Mouse (Mus musculus) embryonic facial prominence, embryonic 14.5 days (tissue): Measurements from ENCODE around the gene Tceal7. TPM values are rescaled to one million over a fixed set of nuclear protein-coding genes. Genes with fewer than 3 reads are reported as not detected.
"Not testable (repeated sequence)": the region's sequence is repeated elsewhere in the genome, so short reads cannot be mapped to it uniquely, and the experiment has no call there.

Experiments used
- ATAC-seq: fragments of 200-750 bp; cut with Nextera tagmentation; 2 replicates; pipeline ENCODE4 v1.8.0; 2017; ENCODE audit warnings: low read depth, moderate number of reproducible peaks, moderate TSS enrichment
- DNase-seq: peaks from one replicate; pipeline ENCODE4 v3.0.0-alpha.2; 2015; ENCODE audit warnings: low spot score
- H3K27ac ChIP-seq: fragments of 300-500 bp; sonication (generic); replicated peaks from 2 replicates; pipeline ENCODE4 v1.5.1; 2014; ENCODE audit warnings: low read depth, mild to moderate bottlenecking, low read length, moderate library complexity
- H3K27me3 ChIP-seq: fragments of 300-500 bp; sonication (generic); replicated peaks from 2 replicates; pipeline ENCODE4 v1.6.1; 2014; ENCODE audit warnings: low read length; ENCODE audit not compliant: control insufficient read depth, insufficient read depth
- H3K36me3 ChIP-seq: fragments of 300-500 bp; sonication (generic); 2 replicates; pipeline ENCODE4 v1.6.1; 2014; ENCODE audit warnings: low read length, mixed read lengths; ENCODE audit not compliant: control insufficient read depth, insufficient read depth
- H3K4me1 ChIP-seq: fragments of 300-500 bp; sonication (generic); 2 replicates; pipeline ENCODE4 v1.6.1; 2014; ENCODE audit warnings: antibody characterized with exemption, low read length; ENCODE audit not compliant: control insufficient read depth, insufficient read depth
- H3K4me2 ChIP-seq: fragments of 300-500 bp; sonication (generic); 2 replicates; pipeline ENCODE4 v1.6.1; 2014; ENCODE audit warnings: low read depth, mild to moderate bottlenecking, low read length, moderate library complexity, mixed read lengths
- H3K4me3 ChIP-seq: fragments of 300-500 bp; sonication (generic); 2 replicates; pipeline ENCODE4 v1.5.1; 2014; ENCODE audit warnings: low read depth, mild to moderate bottlenecking, low read length
- H3K9ac ChIP-seq: fragments of 300-500 bp; sonication (generic); 2 replicates; pipeline ENCODE4 v1.6.1; 2014; ENCODE audit warnings: low read depth, mild to moderate bottlenecking, low read length, moderate library complexity, mixed read lengths
- H3K9me3 ChIP-seq: fragments of 300-500 bp; sonication (generic); 2 replicates; pipeline ENCODE4 v1.6.1; 2016; ENCODE audit warnings: low read length; ENCODE audit not compliant: control insufficient read depth
- WGBS: fragments of 180-500 bp; shearing (Covaris S2); extraction: QIAGEN DNeasy Blood & Tissue Kit; methylation state at CpG from one replicate; pipeline ENCODE4 v1.1.7; 2014; 5-methylcytosine and 5-hydroxymethylcytosine counted together
- polyA plus RNA-seq: library from polyadenylated mRNA; unstranded; fragments of >200 nt; fragmentation: Nextera tagmentation; extraction: Ambion mirVana; gene quantifications from 2 replicates; pipeline ENCODE4 v1.2.1, GENCODE M21; 2014

Tceal7 gene
- polyA plus RNA-seq: 271 and 420 TPM in 2 replicates

GRCm38 (mm10) chrX:136214729-136215677 is at the start of gene Tceal7, which contains the start of gene Bex1:
Gene Tceal7, plus strand, starts transcription at chrX:136214779.
Gene Bex1, minus strand, starts transcription at chrX:136215513.
- H3K9me3 ChIP-seq, H3K4me1 ChIP-seq, DNase-seq, H3K27me3 ChIP-seq, H3K27ac ChIP-seq, H3K36me3 ChIP-seq: not testable (repeated sequence)
- Histone ChIP-seq H3K4me2 (peak within 1 kb of the TSS; percentile 46), H3K4me3 (peak within 1 kb of the TSS; percentile 30), H3K9ac (0 out of 2 replicates have a peak within 1 kb of the TSS, but pooled peaks have one; percentile 1)
- ATAC-seq: peak; percentile 93
- 35% methylated on average over 6 of the region's 67 CpGs for WGBS

- peak overlapping the region; percentile 54 for H3K4me2 ChIP-seq
- 0 out of 2 replicates have a peak, but pooled peaks cover 4% of the 10 kb centered on the region for H3K36me3 ChIP-seq
- no peak for DNase-seq
- peak overlapping the region; percentile 55 for H3K4me3 ChIP-seq
- no peaks in the 10 kb centered on the region for H3K4me1 ChIP-seq
- no peak overlapping the region for H3K27ac ChIP-seq
- ATAC-seq: no peak
- peak overlapping the region; percentile 42; the same call in 1 of the 2 replicates for H3K9ac ChIP-seq
- H3K9me3 ChIP-seq: no peaks in the 10 kb centered on the region
- WGBS: 62% methylated on average over 10 of the region's 10 CpGs
- no peaks in the 10 kb centered on the region; the same call in 1 of the 2 replicates for H3K27me3 ChIP-seq
Measured at GRCm38 (mm10) chrX:136170625-136171024, 44.0 kb upstream of the Tceal7 start.

GRCm38 (mm10) chrX:136171189-136172117 is 43.1 kb upstream of the Tceal7 start:
- peak overlapping the region; percentile 77 for H3K9ac ChIP-seq
- peak overlapping the region; percentile 91 for H3K27ac ChIP-seq
- H3K36me3 ChIP-seq: 0 out of 2 replicates have a peak, but pooled peaks cover 4% of the 10 kb centered on the region
- 24% methylated on average over 24 of the region's 24 CpGs for WGBS
- H3K4me3 ChIP-seq: peak overlapping the region; percentile 55
- peak; percentile 90 for DNase-seq
- H3K27me3 ChIP-seq: peaks cover 6% of the 10 kb centered on the region
- ATAC-seq: peak; percentile 77
- H3K4me2 ChIP-seq: peak overlapping the region; percentile 54
- no peaks in the 10 kb centered on the region for H3K9me3 ChIP-seq
- no peaks in the 10 kb centered on the region for H3K4me1 ChIP-seq

GRCm38 (mm10) chrX:136172118-136172551 is 42.4 kb upstream of the Tceal7 start, which contains the start of gene Tceal8:
Gene Tceal8, minus strand, starts transcription at chrX:136172342.
- peak; percentile 97 for DNase-seq
- H3K4me3 ChIP-seq: peak within 1 kb of the TSS; percentile 55
- H3K36me3 ChIP-seq: 0 out of 2 replicates have a peak, but pooled peaks cover 4% of the 10 kb centered on the region
- H3K9me3 ChIP-seq: no peaks in the 10 kb centered on the region
- WGBS: 12% methylated on average over 10 of the region's 10 CpGs
- H3K27ac ChIP-seq: peak within 1 kb of the TSS; percentile 91
- no peaks in the 10 kb centered on the region for H3K4me1 ChIP-seq
- H3K27me3 ChIP-seq: peaks cover 7% of the 10 kb centered on the region
- peak within 1 kb of the TSS; percentile 77 for H3K9ac ChIP-seq
- peak; percentile 96 for ATAC-seq
- peak within 1 kb of the TSS; percentile 55 for H3K4me2 ChIP-seq

- peak overlapping the region; percentile 59 for H3K9ac ChIP-seq
- peaks cover 7% of the 10 kb centered on the region for H3K27me3 ChIP-seq
- H3K9me3 ChIP-seq: no peaks in the 10 kb centered on the region
- H3K4me3 ChIP-seq: peak overlapping the region; percentile 55
- peak overlapping the region; percentile 85 for H3K27ac ChIP-seq
- DNase-seq (peak; percentile 38), ATAC-seq (no peak)
- WGBS: 34% methylated on average over 10 of the region's 10 CpGs
- H3K36me3 ChIP-seq: 0 out of 2 replicates have a peak, but pooled peaks cover 4% of the 10 kb centered on the region
- no peaks in the 10 kb centered on the region for H3K4me1 ChIP-seq
- peak overlapping the region; percentile 55 for H3K4me2 ChIP-seq
Measured at GRCm38 (mm10) chrX:136172786-136173185, 41.8 kb upstream of the Tceal7 start.

GRCm38 (mm10) chrX:136180897-136181553 is 33.6 kb upstream of the Tceal7 start:
- Histone ChIP-seq H3K4me1 (no peaks in the 10 kb centered on the region), H3K27ac (no peak overlapping the region), H3K4me2 (no peak overlapping the region), H3K9ac (no peak overlapping the region), H3K4me3 (no peak overlapping the region), H3K9me3 (no peaks in the 10 kb centered on the region), H3K36me3 (no peaks in the 10 kb centered on the region), H3K27me3 (peaks cover 5% of the 10 kb centered on the region)
- ATAC-seq (no peak), DNase-seq (no peak)
- 34% methylated on average over 11 of the region's 11 CpGs for WGBS

- no peak overlapping the region for H3K9ac ChIP-seq
- DNase-seq (no peak), ATAC-seq (no peak)
- no peaks in the 10 kb centered on the region for H3K9me3 ChIP-seq
- no peak overlapping the region for H3K4me2 ChIP-seq
- H3K4me1 ChIP-seq: no peaks in the 10 kb centered on the region
- H3K4me3 ChIP-seq: no peak overlapping the region
- no peaks in the 10 kb centered on the region for H3K36me3 ChIP-seq
- H3K27me3 ChIP-seq: no peaks in the 10 kb centered on the region; the same call in 1 of the 2 replicates
- 81% methylated on average over 1 of the region's 1 CpGs for WGBS
- H3K27ac ChIP-seq: no peak overlapping the region
Measured at GRCm38 (mm10) chrX:136183107-136183506, 31.5 kb upstream of the Tceal7 start.
